Mouse (Mus musculus): ENCODE data around the gene Prkn. TPM values are rescaled to one million over a fixed set of nuclear protein-coding genes. Genes with fewer than 3 reads are reported as not detected.

Gene Prkn
- polyA plus RNA-seq, 1 experiment from 2014 or later, result 1.5 TPM

GRCm38 (mm10) chr17:11333741-11334140 lies 493.6 kb downstream of the Prkn start:
- Histone ChIP-seq H3K27me3 (ENCODE audit: control insufficient read depth, insufficient read depth, low read length) (no peaks in the 10 kb centered on the region), H3K27ac (ENCODE audit: low read depth, low read length) (no peak overlapping the region), H3K36me3 (ENCODE audit: control insufficient read depth, insufficient read depth, low read length) (no peaks in the 10 kb centered on the region), H3K9me3 (ENCODE audit: control insufficient read depth, low read length) (no peaks in the 10 kb centered on the region), H3K4me1 (replicated peaks; ENCODE audit: control insufficient read depth, insufficient read depth, low read length) (0 out of 2 replicates have a peak, but pooled peaks cover 2% of the 10 kb centered on the region), H3K4me2 (ENCODE audit: low read depth, low read length, severe bottlenecking) (no peak overlapping the region), H3K9ac (ENCODE audit: low read length) (no peak overlapping the region), H3K4me3 (ENCODE audit: low read depth, low read length) (no peak overlapping the region)
- DNase-seq (ENCODE audit: low spot score) (no peak), ATAC-seq (replicated peaks; ENCODE audit: low FRiP score) (no peak)
- 81% methylated on average over 3 of the region's 3 CpGs for WGBS

- Histone ChIP-seq H3K9ac (ENCODE audit: low read length) (no peak overlapping the region), H3K4me1 (replicated peaks; ENCODE audit: control insufficient read depth, insufficient read depth, low read length) (no peaks in the 10 kb centered on the region), H3K4me3 (ENCODE audit: low read depth, low read length) (no peak overlapping the region), H3K9me3 (ENCODE audit: control insufficient read depth, low read length) (no peaks in the 10 kb centered on the region), H3K4me2 (ENCODE audit: low read depth, low read length, severe bottlenecking) (no peak overlapping the region), H3K27me3 (ENCODE audit: control insufficient read depth, insufficient read depth, low read length) (no peaks in the 10 kb centered on the region), H3K36me3 (ENCODE audit: control insufficient read depth, insufficient read depth, low read length) (no peaks in the 10 kb centered on the region), H3K27ac (ENCODE audit: low read depth, low read length) (no peak overlapping the region)
- 52% methylated on average over 1 of the region's 1 CpGs for WGBS
- no peak for ATAC-seq (replicated peaks; ENCODE audit: low FRiP score)
- no peak for DNase-seq (ENCODE audit: low spot score)
These were observed 496.0 kb downstream of the Prkn start for GRCm38 (mm10) chr17:11336156-11336555.

DNA sequence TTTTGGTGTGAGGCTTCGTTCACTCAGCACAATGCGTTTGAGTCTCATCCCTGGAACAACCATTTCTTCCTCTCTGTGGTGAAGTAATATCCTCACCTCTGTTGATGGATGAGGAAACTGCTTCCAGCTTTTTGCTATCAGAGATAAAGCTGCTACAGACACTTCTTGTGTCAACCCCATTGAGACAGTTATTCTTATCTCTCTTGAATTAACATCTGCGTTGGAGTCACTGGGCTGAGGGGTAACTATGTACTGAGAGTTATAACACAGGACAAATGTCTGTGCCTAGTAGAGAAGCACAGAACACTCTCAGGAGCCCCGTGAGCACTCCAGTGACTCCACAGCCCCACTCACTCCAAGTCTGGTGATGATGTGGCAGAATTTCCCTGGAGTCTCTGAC lies 500.2 kb downstream of the Prkn start:
- H3K4me3 ChIP-seq (ENCODE audit: low read depth, low read length), result no peak overlapping the region
- no peaks in the 10 kb centered on the region for H3K9me3 ChIP-seq (ENCODE audit: control insufficient read depth, low read length)
- no peaks in the 10 kb centered on the region for H3K36me3 ChIP-seq (ENCODE audit: control insufficient read depth, insufficient read depth, low read length)
- no peaks in the 10 kb centered on the region for H3K4me1 ChIP-seq (replicated peaks; ENCODE audit: control insufficient read depth, insufficient read depth, low read length)
- no peak overlapping the region for H3K27ac ChIP-seq (ENCODE audit: low read depth, low read length)
- ATAC-seq (replicated peaks; ENCODE audit: low FRiP score), result no peak
- 87% methylated on average over 4 of the region's 4 CpGs for WGBS
- H3K27me3 ChIP-seq (ENCODE audit: control insufficient read depth, insufficient read depth, low read length), result no peaks in the 10 kb centered on the region
- H3K4me2 ChIP-seq (ENCODE audit: low read depth, low read length, severe bottlenecking), result no peak overlapping the region
- no peak overlapping the region for H3K9ac ChIP-seq (ENCODE audit: low read length)
- no peak for DNase-seq (ENCODE audit: low spot score)

DNA sequence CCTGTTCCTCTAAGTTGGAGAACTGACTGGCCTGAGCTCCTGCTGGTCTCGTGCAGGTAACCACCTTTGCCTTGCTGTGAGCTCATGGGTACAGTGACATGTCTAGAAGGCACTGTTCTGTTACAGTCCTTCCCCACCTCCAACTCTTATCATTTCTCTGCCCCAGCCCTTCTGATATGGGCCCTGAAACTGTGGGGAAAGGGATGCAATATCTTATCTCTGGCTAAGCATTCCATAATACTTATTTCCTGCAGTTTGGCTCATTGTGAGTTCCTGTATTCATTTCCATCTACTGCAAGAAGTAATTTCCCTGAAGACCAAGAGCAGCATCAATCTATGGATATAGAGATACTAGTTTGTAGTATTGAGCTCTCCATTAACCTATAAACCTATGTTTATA lies 506.1 kb downstream of the Prkn start:
- WGBS, result 100% methylated on average over 1 of the region's 1 CpGs
- no peaks in the 10 kb centered on the region for H3K9me3 ChIP-seq (ENCODE audit: control insufficient read depth, low read length)
- no peak overlapping the region for H3K4me3 ChIP-seq (ENCODE audit: low read depth, low read length)
- H3K27ac ChIP-seq (ENCODE audit: low read depth, low read length), result no peak overlapping the region
- H3K27me3 ChIP-seq (ENCODE audit: control insufficient read depth, insufficient read depth, low read length), result no peaks in the 10 kb centered on the region
- DNase-seq (ENCODE audit: low spot score), result no peak
- no peak for ATAC-seq (replicated peaks; ENCODE audit: low FRiP score)
- H3K4me1 ChIP-seq (replicated peaks; ENCODE audit: control insufficient read depth, insufficient read depth, low read length), result no peaks in the 10 kb centered on the region
- H3K9ac ChIP-seq (ENCODE audit: low read length), result no peak overlapping the region
- no peak overlapping the region for H3K4me2 ChIP-seq (ENCODE audit: low read depth, low read length, severe bottlenecking)
- H3K36me3 ChIP-seq (ENCODE audit: control insufficient read depth, insufficient read depth, low read length), result no peaks in the 10 kb centered on the region

DNA sequence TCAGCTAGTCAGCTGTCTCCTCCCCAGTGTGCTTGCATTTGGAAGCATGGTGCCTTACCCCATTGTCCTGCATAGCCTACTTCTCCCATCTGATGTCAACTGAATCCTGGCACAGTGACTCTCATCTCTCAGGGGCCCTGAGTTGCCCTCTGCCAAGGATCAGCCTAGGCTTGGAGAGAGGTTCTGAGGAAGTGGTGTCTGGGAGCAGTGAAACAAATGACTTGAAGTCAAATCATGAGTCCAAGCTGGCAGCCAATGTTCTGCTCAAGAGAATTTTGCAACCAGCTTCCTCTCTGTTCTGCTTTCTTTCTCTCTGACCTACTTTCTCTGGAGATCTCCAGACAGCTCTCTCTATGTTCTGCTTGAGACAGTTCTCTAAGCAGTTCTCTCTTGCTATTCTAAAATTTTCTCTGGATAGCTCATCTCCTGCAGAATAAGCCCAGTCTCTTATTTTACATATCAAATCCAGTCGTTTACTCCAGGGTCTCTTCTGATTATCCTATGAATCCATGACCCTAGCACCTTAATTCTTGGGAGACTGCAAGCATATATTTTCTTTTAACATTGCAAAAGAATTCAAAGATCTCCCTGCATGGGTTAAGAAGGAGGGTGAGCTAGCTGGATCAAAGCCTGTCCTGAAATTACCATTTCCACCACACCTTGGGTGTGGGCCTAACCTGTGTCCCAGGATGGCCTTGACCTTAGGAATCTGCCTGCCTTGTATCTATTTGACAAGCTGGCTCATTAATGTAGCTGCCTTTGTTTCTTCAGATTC lies 512.8 kb downstream of the Prkn start:
- ATAC-seq (replicated peaks; ENCODE audit: low FRiP score) (no peak), DNase-seq (ENCODE audit: low spot score) (no peak)
- WGBS, result 57% methylated on average over 1 of the region's 1 CpGs
- Histone ChIP-seq H3K4me1 (replicated peaks; ENCODE audit: control insufficient read depth, insufficient read depth, low read length) (no peaks in the 10 kb centered on the region), H3K36me3 (ENCODE audit: control insufficient read depth, insufficient read depth, low read length) (no peaks in the 10 kb centered on the region), H3K27ac (ENCODE audit: low read depth, low read length) (no peak overlapping the region), H3K9me3 (ENCODE audit: control insufficient read depth, low read length) (no peaks in the 10 kb centered on the region), H3K4me3 (ENCODE audit: low read depth, low read length) (no peak overlapping the region), H3K27me3 (ENCODE audit: control insufficient read depth, insufficient read depth, low read length) (no peaks in the 10 kb centered on the region), H3K9ac (ENCODE audit: low read length) (no peak overlapping the region), H3K4me2 (ENCODE audit: low read depth, low read length, severe bottlenecking) (no peak overlapping the region)

DNA sequence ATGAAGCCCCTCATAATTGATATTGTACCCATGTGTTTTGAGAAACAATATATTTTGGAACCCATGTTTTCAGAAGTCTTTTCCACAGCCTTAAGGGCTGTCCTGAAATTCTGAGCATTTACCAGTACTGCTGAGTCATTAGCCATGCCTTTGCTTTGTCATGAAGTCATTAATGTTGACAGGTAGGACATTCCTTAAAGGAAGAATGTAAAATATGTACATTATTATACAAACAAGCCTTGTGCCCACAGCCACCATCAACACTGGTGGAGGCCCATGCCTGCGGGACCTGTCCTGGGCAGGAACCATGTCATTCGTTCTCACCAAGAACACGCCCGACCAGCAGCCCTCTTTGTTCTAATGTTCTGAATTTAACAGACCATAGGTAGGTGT lies 513.4 kb downstream of the Prkn start:
- Histone ChIP-seq H3K27me3 (ENCODE audit: control insufficient read depth, insufficient read depth, low read length) (no peaks in the 10 kb centered on the region), H3K4me1 (replicated peaks; ENCODE audit: control insufficient read depth, insufficient read depth, low read length) (no peaks in the 10 kb centered on the region), H3K36me3 (ENCODE audit: control insufficient read depth, insufficient read depth, low read length) (no peaks in the 10 kb centered on the region), H3K4me3 (ENCODE audit: low read depth, low read length) (no peak overlapping the region), H3K9me3 (ENCODE audit: control insufficient read depth, low read length) (no peaks in the 10 kb centered on the region), H3K27ac (ENCODE audit: low read depth, low read length) (no peak overlapping the region), H3K4me2 (ENCODE audit: low read depth, low read length, severe bottlenecking) (no peak overlapping the region), H3K9ac (ENCODE audit: low read length) (no peak overlapping the region)
- DNase-seq (ENCODE audit: low spot score), result no peak
- WGBS, result 99% methylated on average over 4 of the region's 4 CpGs
- ATAC-seq (replicated peaks; ENCODE audit: low FRiP score), result no peak

DNA sequence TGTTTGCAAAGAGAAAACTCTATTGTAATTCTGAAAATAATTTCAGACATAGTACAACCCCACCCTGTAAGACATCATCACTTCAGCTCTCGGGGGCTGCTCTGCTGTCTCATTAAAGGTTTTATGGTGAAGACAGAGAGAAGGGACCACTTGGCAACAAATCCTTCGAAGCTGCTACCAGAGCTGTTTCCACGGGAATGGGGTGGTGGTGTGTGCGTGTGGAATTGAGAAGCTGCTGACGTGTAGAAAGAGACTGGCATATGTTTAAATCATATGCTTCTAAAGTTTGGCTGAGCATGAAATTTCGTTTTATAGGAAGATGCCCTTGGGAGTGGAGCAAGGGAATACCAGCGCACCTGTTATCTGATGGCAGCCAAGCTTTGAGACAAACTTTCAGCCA lies 514.2 kb downstream of the Prkn start:
- Histone ChIP-seq H3K36me3 (ENCODE audit: control insufficient read depth, insufficient read depth, low read length) (no peaks in the 10 kb centered on the region), H3K4me1 (replicated peaks; ENCODE audit: control insufficient read depth, insufficient read depth, low read length) (no peaks in the 10 kb centered on the region), H3K27ac (ENCODE audit: low read depth, low read length) (no peak overlapping the region), H3K9ac (ENCODE audit: low read length) (no peak overlapping the region), H3K4me2 (ENCODE audit: low read depth, low read length, severe bottlenecking) (no peak overlapping the region), H3K27me3 (ENCODE audit: control insufficient read depth, insufficient read depth, low read length) (no peaks in the 10 kb centered on the region), H3K9me3 (ENCODE audit: control insufficient read depth, low read length) (no peaks in the 10 kb centered on the region), H3K4me3 (ENCODE audit: low read depth, low read length) (no peak overlapping the region)
- ATAC-seq (replicated peaks; ENCODE audit: low FRiP score) (no peak), DNase-seq (ENCODE audit: low spot score) (no peak)
- WGBS, result 86% methylated on average over 7 of the region's 7 CpGs

DNA sequence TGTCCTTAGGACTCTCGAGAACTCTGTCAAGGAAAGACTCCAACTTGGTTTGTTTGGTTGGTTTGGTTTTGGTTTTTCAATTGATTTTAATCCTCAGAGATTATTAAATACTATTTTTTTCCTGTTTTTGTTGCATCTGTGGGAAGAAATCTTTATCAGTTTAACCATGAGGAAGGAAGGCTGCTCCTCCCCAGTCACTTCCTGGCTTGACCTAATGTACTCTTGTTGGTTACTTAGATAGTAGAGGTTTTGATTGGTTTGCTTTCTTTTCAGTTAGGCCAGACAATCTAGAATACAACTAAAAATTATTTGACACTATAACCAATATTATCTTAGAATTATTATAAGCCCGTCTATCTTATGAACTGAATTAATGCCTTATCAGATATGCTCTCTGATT lies 535.3 kb downstream of the Prkn start:
- Histone ChIP-seq H3K27me3 (ENCODE audit: control insufficient read depth, insufficient read depth, low read length) (no peaks in the 10 kb centered on the region), H3K4me1 (replicated peaks; ENCODE audit: control insufficient read depth, insufficient read depth, low read length) (no peaks in the 10 kb centered on the region), H3K4me2 (ENCODE audit: low read depth, low read length, severe bottlenecking) (no peak overlapping the region), H3K4me3 (ENCODE audit: low read depth, low read length) (no peak overlapping the region), H3K9me3 (ENCODE audit: control insufficient read depth, low read length) (no peaks in the 10 kb centered on the region), H3K36me3 (ENCODE audit: control insufficient read depth, insufficient read depth, low read length) (no peaks in the 10 kb centered on the region), H3K9ac (ENCODE audit: low read length) (no peak overlapping the region), H3K27ac (ENCODE audit: low read depth, low read length) (no peak overlapping the region)
- ATAC-seq (replicated peaks; ENCODE audit: low FRiP score), result no peak
- DNase-seq (ENCODE audit: low spot score), result no peak
- 93% methylated on average over 2 of the region's 2 CpGs for WGBS

GRCm38 (mm10) chr17:11383364-11383962 lies 543.3 kb downstream of the Prkn start:
- Histone ChIP-seq H3K9me3 (ENCODE audit: control insufficient read depth, low read length) (no peaks in the 10 kb centered on the region), H3K4me2 (ENCODE audit: low read depth, low read length, severe bottlenecking) (no peak overlapping the region), H3K4me1 (replicated peaks; ENCODE audit: control insufficient read depth, insufficient read depth, low read length) (no peaks in the 10 kb centered on the region), H3K4me3 (ENCODE audit: low read depth, low read length) (no peak overlapping the region), H3K27ac (ENCODE audit: low read depth, low read length) (no peak overlapping the region), H3K9ac (ENCODE audit: low read length) (no peak overlapping the region), H3K27me3 (ENCODE audit: control insufficient read depth, insufficient read depth, low read length) (no peaks in the 10 kb centered on the region), H3K36me3 (ENCODE audit: control insufficient read depth, insufficient read depth, low read length) (no peaks in the 10 kb centered on the region)
- DNase-seq (ENCODE audit: low spot score) (no peak), ATAC-seq (replicated peaks; ENCODE audit: low FRiP score) (no peak)
- WGBS, result 92% methylated on average over 8 of the region's 8 CpGs
